Mouse (Mus musculus) ES-E14 (cell line): ENCODE measurements around the gene Ppp6r2. TPM values are rescaled to one million over a fixed set of nuclear protein-coding genes. Genes with fewer than 3 reads are reported as not detected.

Experiments
- DNase-seq: peaks from one replicate; pipeline ENCODE4 v3.0.0-alpha.2; 2013; ENCODE audit warnings: low read depth, low spot score
- H3K27ac ChIP-seq: 2 replicates; pipeline ENCODE4 v1.5.1; 2012; ENCODE audit warnings: low read depth, mild to moderate bottlenecking, low read length, moderate library complexity, mixed read lengths; ENCODE audit not compliant: poor library complexity, insufficient read depth, severe bottlenecking
- H3K36me3 ChIP-seq: 2 replicates; pipeline ENCODE4 v1.6.1; 2012; ENCODE audit warnings: mild to moderate bottlenecking, low read length, moderate library complexity, mixed read lengths; ENCODE audit not compliant: control insufficient read depth, poor library complexity, insufficient read depth, severe bottlenecking
- H3K4me1 ChIP-seq, 2 experiments: fragments of 150-350 bp in 1 of 2; sonication (generic) in 1 of 2; 2 replicates each; pipeline ENCODE4 v1.6.1; 2012; ENCODE audit warnings: low read length in 2 of 2, mild to moderate bottlenecking in 1 of 2, mixed read lengths in 1 of 2; ENCODE audit not compliant: control insufficient read depth in 2 of 2, insufficient read depth in 2 of 2, poor library complexity in 1 of 2
- H3K4me3 ChIP-seq, 2 experiments: fragments of 150-350 bp in 1 of 2; sonication (generic) in 1 of 2; 2 replicates each; pipeline ENCODE4 v1.5.1; 2012; ENCODE audit warnings: low read length in 2 of 2, low read depth in 1 of 2, mild to moderate bottlenecking in 1 of 2, mixed read lengths in 1 of 2; ENCODE audit not compliant: insufficient read depth in 1 of 2, poor library complexity in 1 of 2, severe bottlenecking in 1 of 2
- H3K9ac ChIP-seq: 2 replicates; pipeline ENCODE4 v1.6.1; 2012; ENCODE audit warnings: low read depth, mild to moderate bottlenecking, low read length, mixed read lengths; ENCODE audit not compliant: poor library complexity, insufficient read depth, severe bottlenecking
- H3K9me3 ChIP-seq: fragments of 150-350 bp; sonication (generic); 2 replicates; pipeline ENCODE4 v1.6.1; 2012; ENCODE audit warnings: low read depth, mild to moderate bottlenecking, low read length; ENCODE audit not compliant: control insufficient read depth, insufficient read depth
- CHD2 ChIP-seq: IDR thresholded peaks from 2 replicates; pipeline ENCODE4 v1.6.1; 2014; ENCODE audit warnings: mild to moderate bottlenecking, low read depth, low read length, inconsistent platforms
- HCFC1 ChIP-seq: IDR thresholded peaks from 2 replicates; pipeline ENCODE4 v1.6.1; 2012; ENCODE audit warnings: low read length, inconsistent platforms, borderline replicate concordance; ENCODE audit not compliant: insufficient read depth
- MAFK ChIP-seq: IDR thresholded peaks from 2 replicates; pipeline ENCODE4 v1.6.1; 2014; ENCODE audit warnings: mild to moderate bottlenecking, low read depth, low read length, inconsistent platforms; ENCODE audit not compliant: insufficient read depth
- ZC3H11A ChIP-seq: IDR thresholded peaks from 2 replicates; pipeline ENCODE4 v1.6.1; 2012; ENCODE audit warnings: low read depth, mild to moderate bottlenecking, inconsistent platforms, low read length, borderline replicate concordance
- ZNF384 ChIP-seq: IDR thresholded peaks from 2 replicates; pipeline ENCODE4 v1.6.1; 2012; ENCODE audit warnings: low read depth, low read length, inconsistent platforms
- in situ Hi-C, 2 experiments: fragments of 600-800 bp; cut with MboI; formaldehyde crosslinking; loops; one replicate each; pipeline ENCODE4 v1.15.1; 2025; ENCODE audit warnings: low sequenced_read_pairs in 2 of 2, inconsistent platforms in 1 of 2; ENCODE audit not compliant: unreplicated experiment in 2 of 2
- total RNA-seq: library from RNA; depleted of rRNA; stranded (reverse); fragments of 300-350 nt; gene quantifications from 2 replicates; pipeline ENCODE4 v1.2.3, GENCODE M21; 2012

Ppp6r2 gene
- total RNA-seq, 1 experiment: 8.6 TPM

- H3K36me3 ChIP-seq: no peaks in the 10 kb centered on the region
- in situ Hi-C loops: no loop called here
- no peaks in the 10 kb centered on the region for H3K9me3 ChIP-seq
- H3K27ac ChIP-seq: no peak overlapping the region
- TF ChIP-seq ZC3H11A: no peak
- TF ChIP-seq MAFK: no peak
- TF ChIP-seq HCFC1: no peak
- TF ChIP-seq ZNF384: no peak
- no peak for TF ChIP-seq CHD2
- no peak overlapping the region for H3K4me3 ChIP-seq
- H3K9ac ChIP-seq: no peak overlapping the region
- no peak for DNase-seq
- H3K4me1 ChIP-seq: no peaks in the 10 kb centered on the region
Measured at GRCm38 (mm10) chr15:89264485-89264884, 53.1 kb downstream of the Ppp6r2 start.

GRCm38 (mm10) chr15:89275497-89275896, 64.1 kb downstream of the Ppp6r2 start:
- no peaks in the 10 kb centered on the region for H3K9me3 ChIP-seq
- no peaks in the 10 kb centered on the region for H3K36me3 ChIP-seq
- TF ChIP-seq MAFK (no peak), CHD2 (no peak), HCFC1 (no peak), ZC3H11A (no peak), ZNF384 (no peak)
- no peak for DNase-seq
- no peak overlapping the region for H3K9ac ChIP-seq
- in situ Hi-C loops: no loop called here
- no peak overlapping the region for H3K4me3 ChIP-seq
- H3K27ac ChIP-seq: no peak overlapping the region
- no peaks in the 10 kb centered on the region for H3K4me1 ChIP-seq

- Histone ChIP-seq H3K36me3 (0 out of 2 replicates have a peak, but pooled peaks cover 5% of the 10 kb centered on the region), H3K9ac (no peak overlapping the region), H3K4me1 (peaks cover 3 to 5% of the 10 kb centered on the region in 2 experiments; a peak in 1 of 4 replicates), H3K27ac (no peak overlapping the region), H3K4me3 (no peak overlapping the region), H3K9me3 (no peaks in the 10 kb centered on the region)
- DNase-seq: no peak
- in situ Hi-C loops: no loop called here
- no peak for TF ChIP-seq HCFC1
- no peak for TF ChIP-seq ZNF384
- no peak for TF ChIP-seq ZC3H11A
- no peak for TF ChIP-seq MAFK
- TF ChIP-seq CHD2: no peak
Measured at GRCm38 (mm10) chr15:89277366-89277765, 66.0 kb downstream of the Ppp6r2 start.

- in situ Hi-C loops: no loop called here
- no peaks in the 10 kb centered on the region for H3K9me3 ChIP-seq
- H3K36me3 ChIP-seq: peaks cover 20% of the 10 kb centered on the region
- no peak overlapping the region for H3K9ac ChIP-seq
- H3K4me1 ChIP-seq: peaks cover 3 to 8% of the 10 kb centered on the region in 2 experiments; a peak in 1 of 4 replicates
- no peak for DNase-seq
- no peak overlapping the region for H3K4me3 ChIP-seq
- H3K27ac ChIP-seq: no peak overlapping the region
- no peak for TF ChIP-seq HCFC1
- no peak for TF ChIP-seq ZC3H11A
- TF ChIP-seq CHD2: no peak
- TF ChIP-seq MAFK: no peak
- TF ChIP-seq ZNF384: no peak
Measured at GRCm38 (mm10) chr15:89282546-89282945, 71.2 kb downstream of the Ppp6r2 start.

GRCm38 (mm10) chr15:89284094-89284493, 72.7 kb downstream of the Ppp6r2 start:
- Histone ChIP-seq H3K27ac (no peak overlapping the region), H3K4me1 (peaks cover 3 to 8% of the 10 kb centered on the region in 2 experiments; a peak in 1 of 4 replicates), H3K36me3 (peaks cover 33% of the 10 kb centered on the region), H3K4me3 (no peak overlapping the region), H3K9ac (no peak overlapping the region), H3K9me3 (no peaks in the 10 kb centered on the region)
- no peak for DNase-seq
- TF ChIP-seq MAFK (no peak), CHD2 (no peak), ZNF384 (no peak), HCFC1 (no peak), ZC3H11A (no peak)
- in situ Hi-C loops: no loop called here
